Mouse (Mus musculus) hindbrain, embryonic 12.5 days (tissue): ENCODE results near the gene Rex2. TPM values are rescaled to one million over a fixed set of nuclear protein-coding genes. Genes with fewer than 3 reads are reported as not detected.

Source experiments
- polyA plus RNA-seq: library from polyadenylated mRNA; unstranded; fragments of >200 nt; fragmentation: Nextera tagmentation; extraction: Ambion mirVana; gene quantifications from 2 replicates; pipeline ENCODE4 v1.2.1, GENCODE M21; 2016

The Rex2 gene
- polyA plus RNA-seq, 1 experiment from 2014 or later: 0.06 TPM

Other genes starting within 250 kb of the Rex2 start
- gene Gm21411, start 112.3 kb upstream of the Rex2 start, polyA plus RNA-seq: not detected in 2 replicates
- not detected in 2 replicates for gene Zfp989, start 49.9 kb upstream of the Rex2 start, polyA plus RNA-seq
- 5.7 and 7.0 TPM in 2 replicates for gene Zfp991, start 110.2 kb downstream of the Rex2 start, polyA plus RNA-seq